Mouse (Mus musculus) frontal cortex, postnatal 10 days (tissue): ENCODE results near the gene Acot5.
"Not testable (repeated sequence)": the region's sequence is repeated elsewhere in the genome, so short reads cannot be mapped to it uniquely, and the experiment has no call there.

Source experiments
- DNase-seq, 2 experiments: peaks; one replicate each; pipeline ENCODE4 v3.0.0; 2022; ENCODE audit warnings: low spot score in 2 of 2, mixed read lengths in 1 of 2

The Acot5 gene

DNA sequence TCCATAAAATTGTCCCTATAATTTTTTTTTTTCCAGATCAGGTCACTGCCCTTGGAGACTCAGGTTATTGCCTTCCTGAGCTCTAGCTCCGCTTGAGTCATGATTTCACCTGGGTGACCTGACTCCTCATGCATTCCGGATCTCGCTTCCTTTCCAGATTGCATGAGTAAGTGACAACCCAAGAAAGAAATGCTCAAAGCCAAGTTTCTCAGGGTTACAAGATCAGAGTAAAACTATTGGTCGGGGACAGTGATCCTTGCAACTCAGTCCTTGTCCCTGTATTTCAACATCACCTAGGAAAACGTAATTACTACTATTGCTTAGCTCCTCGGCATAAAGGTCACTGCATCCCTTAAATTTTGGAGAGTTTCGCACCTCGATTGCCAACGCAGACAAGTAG, at the start of gene Acot5:
Acot5 (plus strand) TSS at position 340 of the 400 bp plus-strand sequence.
- no peak for DNase-seq

DNA sequence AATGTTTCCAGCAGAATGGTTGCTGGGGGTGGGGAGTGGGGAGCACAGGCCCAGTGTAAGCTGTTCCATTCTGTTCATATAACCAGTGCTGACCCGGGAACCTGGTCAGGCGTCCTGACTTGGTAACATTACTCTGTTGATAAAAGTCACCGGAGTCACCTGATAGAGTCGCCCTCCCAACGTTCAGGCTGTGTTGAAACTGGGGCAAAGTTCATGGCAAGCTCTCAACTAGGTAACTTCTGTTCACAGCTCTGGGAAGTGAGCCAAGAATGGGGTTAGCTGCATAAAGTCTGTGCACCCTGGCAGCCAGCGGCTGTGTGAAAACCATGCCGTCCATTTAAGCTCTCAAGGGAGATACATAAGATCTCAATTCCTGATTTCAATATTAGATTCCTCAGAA, 48.6 kb upstream of the Acot5 start:
- peak in 1 of 2 experiments; percentile 21 for DNase-seq

DNA sequence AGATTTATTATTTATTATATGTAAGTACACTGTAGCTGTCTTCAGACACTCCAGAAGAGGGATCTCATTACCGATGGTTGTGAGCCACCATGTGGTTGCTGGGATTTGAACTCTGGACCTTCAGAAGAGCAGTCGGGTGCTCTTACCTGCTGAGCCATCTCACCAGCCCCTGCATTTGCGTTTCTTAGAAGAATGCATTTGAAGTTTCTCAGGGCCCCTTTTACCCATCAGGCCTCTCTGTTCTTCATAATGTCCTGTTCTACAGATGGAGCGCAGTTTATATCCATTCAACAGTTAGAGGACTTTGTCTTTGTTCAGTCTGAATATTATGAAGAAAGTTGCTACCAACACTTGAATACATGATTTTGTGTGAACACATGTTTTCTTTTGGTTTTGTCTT, 46.9 kb upstream of the Acot5 start:
- not testable (repeated sequence) for DNase-seq

- DNase-seq = no peak
These were observed 45.9 kb upstream of the Acot5 start for GRCm38 (mm10) chr12:84023052-84023745.

DNA sequence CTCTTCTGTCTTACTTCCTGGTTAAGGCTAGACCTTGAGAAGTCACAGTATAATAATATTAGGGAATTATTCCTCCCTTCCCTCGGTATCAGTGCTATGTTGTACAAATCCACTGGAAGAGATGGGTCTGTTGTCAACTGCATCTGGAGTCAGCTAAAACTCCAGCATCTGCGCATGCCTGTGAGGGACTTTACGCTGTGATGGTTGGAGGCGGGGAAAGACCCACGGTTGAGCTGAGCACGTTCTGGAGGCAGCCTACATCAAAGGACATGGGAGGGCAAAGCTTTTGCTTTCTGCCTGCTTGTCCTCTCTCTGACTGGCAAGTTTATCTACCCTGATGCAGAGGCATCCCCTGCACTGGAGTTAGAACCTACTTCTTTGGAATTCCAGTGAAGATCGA, 43.2 kb upstream of the Acot5 start:
- DNase-seq = no peak

DNA sequence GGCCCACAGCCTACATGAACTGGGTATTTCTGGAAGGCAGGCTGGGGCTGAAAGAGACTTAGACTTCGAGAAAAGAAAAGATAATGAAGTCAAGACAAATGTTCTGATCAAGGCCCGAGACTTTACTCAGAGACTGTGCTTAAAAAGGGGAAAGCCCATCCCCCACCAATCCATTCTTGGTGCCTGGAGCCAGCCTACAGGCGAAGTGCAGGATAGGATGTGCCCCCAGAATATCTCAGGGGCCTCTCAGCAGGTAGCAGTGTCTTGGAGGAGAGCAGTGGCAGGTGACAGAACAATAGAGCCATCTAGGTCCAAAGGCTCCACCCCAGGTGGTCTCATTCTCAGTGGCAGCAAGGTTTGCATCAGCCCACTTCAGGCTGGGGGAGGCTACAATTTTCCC, 40.8 kb upstream of the Acot5 start:
- not testable (repeated sequence) for DNase-seq

- DNase-seq = not testable (repeated sequence)
These were observed 40.1 kb upstream of the Acot5 start for GRCm38 (mm10) chr12:84029043-84029442.

- DNase-seq = peak in 1 of 2 experiments; percentile 58
These were observed 38.3 kb upstream of the Acot5 start for GRCm38 (mm10) chr12:84030659-84031332.

- no peak for DNase-seq
These were observed 36.3 kb upstream of the Acot5 start for GRCm38 (mm10) chr12:84032854-84033253.

GRCm38 (mm10) chr12:84033302-84033701, 35.8 kb upstream of the Acot5 start:
- not testable (repeated sequence) for DNase-seq

DNA sequence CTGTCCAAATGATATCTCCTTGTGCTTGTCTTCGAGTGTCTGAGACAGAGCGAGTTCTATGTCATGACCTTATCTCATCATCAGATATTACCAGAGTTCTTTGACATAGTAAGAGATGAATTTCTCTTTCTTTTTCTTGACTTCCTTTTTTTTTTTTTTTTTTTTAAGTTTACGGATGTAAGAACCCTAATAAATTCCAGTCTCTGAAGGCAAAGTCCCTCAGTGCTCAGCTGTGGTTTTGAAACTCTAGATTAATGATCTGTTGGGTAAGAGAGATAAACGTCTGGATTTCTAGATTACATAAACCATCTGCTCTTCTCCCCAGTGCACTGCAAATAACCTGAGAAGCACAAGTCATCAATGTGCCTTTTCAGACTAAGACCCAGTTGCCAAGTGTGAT, 35.0 kb upstream of the Acot5 start:
- no peak for DNase-seq

GRCm38 (mm10) chr12:84038241-84038640, 30.9 kb upstream of the Acot5 start, which contains the start of gene Acot4:
Acot4 (plus strand) TSS chr12:84038379.
- DNase-seq = not testable (repeated sequence)

DNA sequence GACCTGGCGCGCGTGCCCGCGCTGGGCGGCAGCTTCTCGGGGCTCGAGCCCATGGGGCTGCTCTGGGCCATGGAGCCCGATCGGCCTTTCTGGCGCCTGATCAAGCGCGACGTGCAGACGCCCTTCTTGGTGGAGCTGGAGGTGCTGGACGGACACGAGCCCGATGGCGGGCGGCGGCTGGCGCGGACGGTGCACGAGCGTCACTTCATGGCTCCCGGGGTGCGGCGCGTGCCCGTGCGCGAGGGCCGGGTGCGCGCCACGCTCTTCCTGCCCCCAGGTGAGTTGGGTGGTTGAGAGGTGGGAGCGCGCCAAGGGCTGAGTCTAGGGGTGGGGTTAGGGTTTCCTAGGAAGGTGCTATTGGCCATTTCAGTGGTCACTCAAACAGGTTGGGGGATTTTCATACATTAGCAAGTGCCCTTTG, 30.4 kb upstream of the Acot5 start, which contains the start of gene Gm49366:
Gm49366 (plus strand) TSS at position 245 of the 421 bp plus-strand sequence.
- DNase-seq = peak in 1 of 2 experiments; percentile 27

GRCm38 (mm10) chr12:84042248-84042647, 26.9 kb upstream of the Acot5 start:
- DNase-seq = no peak

GRCm38 (mm10) chr12:84044045-84044444, 25.1 kb upstream of the Acot5 start:
- DNase-seq = no peak

DNA sequence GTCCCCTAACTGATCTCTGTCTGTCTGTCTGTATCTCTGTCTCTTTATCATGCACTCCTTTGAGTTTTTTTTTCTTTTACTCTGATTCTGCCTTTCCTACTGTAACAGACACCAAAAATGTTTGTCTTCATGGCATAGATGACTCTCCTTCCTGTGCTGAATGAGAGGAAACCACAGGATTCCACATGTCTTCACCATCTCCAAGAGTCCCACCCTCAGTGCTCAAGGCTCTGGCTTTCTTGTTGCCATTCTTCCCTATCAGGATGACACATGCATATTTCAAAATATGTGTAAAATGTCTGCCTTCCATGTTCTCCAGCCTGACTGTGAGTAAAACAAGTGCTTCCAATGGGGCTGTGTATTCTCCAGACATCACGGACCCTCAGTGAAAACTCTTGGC, 22.2 kb upstream of the Acot5 start:
- no peak for DNase-seq

- DNase-seq = not testable (repeated sequence)
These were observed 18.4 kb upstream of the Acot5 start for GRCm38 (mm10) chr12:84050744-84051143.

- no peak for DNase-seq
These were observed 17.1 kb upstream of the Acot5 start, which contains the start of gene Acot3 for GRCm38 (mm10) chr12:84051937-84052474. Acot3 (plus strand) TSS chr12:84052144.

DNA sequence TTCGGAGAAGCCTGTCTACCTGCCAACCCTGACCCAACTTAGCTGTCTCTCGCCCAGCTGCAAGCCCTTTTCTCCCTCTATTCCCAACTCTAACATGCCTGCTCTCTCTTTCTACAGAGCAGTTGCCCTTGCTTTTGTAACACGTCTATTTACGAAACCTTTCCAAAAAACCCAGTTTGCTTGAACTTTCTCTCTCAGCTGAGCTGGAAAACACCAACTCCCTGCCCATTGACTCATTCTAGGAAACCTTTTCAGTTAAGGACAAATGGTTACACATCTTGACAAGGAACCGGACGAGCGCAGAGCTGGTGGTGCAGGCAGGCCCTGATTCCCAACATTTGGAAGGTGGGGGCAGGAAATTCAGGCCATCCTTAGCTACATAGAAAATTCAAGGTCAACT, 16.5 kb upstream of the Acot5 start:
- DNase-seq = no peak

DNA sequence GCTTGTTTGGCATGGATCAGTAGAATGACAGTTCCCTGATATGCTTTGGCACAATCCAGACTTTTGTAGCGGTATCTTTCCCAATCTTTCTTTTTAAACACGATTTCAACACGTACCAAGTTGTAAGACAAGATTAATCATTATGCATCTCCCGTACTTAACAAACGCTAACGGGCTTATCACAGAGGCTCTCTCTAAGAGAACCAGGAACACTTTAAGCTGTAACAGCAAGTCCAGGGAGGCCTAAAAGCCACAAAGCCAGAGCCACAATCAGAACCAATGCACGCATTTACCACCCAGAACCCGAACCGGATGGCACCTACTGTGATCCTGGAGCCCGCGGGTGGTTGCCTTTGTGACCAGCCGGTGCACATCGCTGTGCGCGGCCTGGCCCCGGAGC, 16.0 kb upstream of the Acot5 start:
- no peak for DNase-seq

- no peak for DNase-seq
These were observed 15.3 kb upstream of the Acot5 start for GRCm38 (mm10) chr12:84053679-84054391.

- no peak for DNase-seq
These were observed 8.2 kb upstream of the Acot5 start for GRCm38 (mm10) chr12:84060946-84061345.
